Mouse (Mus musculus): ENCODE measurements at regions not wholly inside any gene's neighbourhood (a gene's known extent, or its start where the extent isn't known, plus 50 kb on each side); places are given as distances from the start of the nearest gene placed in this dataset.

GRCm38 (mm10) chr3:48207950-48208349 lies 1549.2 kb downstream of the Pcdh18 start:
- DNase-seq (ENCODE audit: low spot score) = no peak

GRCm38 (mm10) chr3:48194300-48194699 lies 1562.8 kb downstream of the Pcdh18 start:
- DNase-seq (ENCODE audit: low spot score) = no peak

- no peak for DNase-seq (ENCODE audit: low spot score)
Measured at GRCm38 (mm10) chr3:48144885-48145284, 1612.2 kb downstream of the Pcdh18 start.

GRCm38 (mm10) chr3:48134938-48135337 lies 1622.2 kb downstream of the Pcdh18 start:
- no peak for DNase-seq (ENCODE audit: low spot score)

- DNase-seq (ENCODE audit: low spot score) = no peak
Measured at GRCm38 (mm10) chr3:48124263-48124662, 1632.9 kb downstream of the Pcdh18 start.

GRCm38 (mm10) chr3:48100847-48101246 lies 1652.8 kb upstream of the Pabpc4l start:
- DNase-seq (ENCODE audit: low spot score) = no peak

GRCm38 (mm10) chr3:48080616-48081015 lies 1632.6 kb upstream of the Pabpc4l start:
- DNase-seq (ENCODE audit: low spot score) = peak; percentile 3

GRCm38 (mm10) chr3:48075306-48075705 lies 1627.3 kb upstream of the Pabpc4l start:
- DNase-seq (ENCODE audit: low spot score) = no peak

GRCm38 (mm10) chr3:48068628-48069027 lies 1620.6 kb upstream of the Pabpc4l start:
- no peak for DNase-seq (ENCODE audit: low spot score)
